Mouse (Mus musculus) liver, embryonic 12.5 days (tissue): ENCODE measurements around the gene Unc45b. TPM values are rescaled to one million over a fixed set of nuclear protein-coding genes. Genes with fewer than 3 reads are reported as not detected.
"Not testable (repeated sequence)": the region's sequence is repeated elsewhere in the genome, so short reads cannot be mapped to it uniquely, and the experiment has no call there.

Experiments
- ATAC-seq: fragments of 200-750 bp; cut with Nextera tagmentation; 2 replicates; pipeline ENCODE4 v1.8.0; 2017; ENCODE audit warnings: moderate number of reproducible peaks, mild to moderate bottlenecking, moderate library complexity
- H3K27ac ChIP-seq: fragments of 300-500 bp; sonication (generic); 2 replicates; pipeline ENCODE4 v1.5.1; 2016; ENCODE audit warnings: mild to moderate bottlenecking
- H3K27me3 ChIP-seq: fragments of 300-500 bp; sonication (generic); replicated peaks from 2 replicates; pipeline ENCODE4 v1.6.1; 2016; ENCODE audit warnings: mild to moderate bottlenecking, moderate library complexity
- H3K36me3 ChIP-seq: fragments of 300-500 bp; sonication (generic); 2 replicates; pipeline ENCODE4 v1.6.1; 2016; ENCODE audit warnings: mild to moderate bottlenecking, moderate library complexity
- H3K4me1 ChIP-seq: fragments of 300-500 bp; sonication (generic); 2 replicates; pipeline ENCODE4 v1.6.1; 2016
- H3K4me2 ChIP-seq: fragments of 300-500 bp; sonication (generic); 2 replicates; pipeline ENCODE4 v1.6.1; 2016; ENCODE audit warnings: mild to moderate bottlenecking, moderate library complexity
- H3K4me3 ChIP-seq: fragments of 300-500 bp; sonication (generic); 2 replicates; pipeline ENCODE4 v1.5.1; 2016; ENCODE audit warnings: mild to moderate bottlenecking, moderate library complexity
- H3K9ac ChIP-seq: fragments of 300-500 bp; sonication (generic); 2 replicates; pipeline ENCODE4 v1.6.1; 2016; ENCODE audit warnings: mild to moderate bottlenecking, moderate library complexity
- H3K9me3 ChIP-seq: fragments of 300-500 bp; sonication (generic); replicated peaks from 2 replicates; pipeline ENCODE4 v1.6.1; 2016; ENCODE audit warnings: mild to moderate bottlenecking, moderate library complexity
- WGBS: fragments of 180-500 bp; shearing (Covaris S2); methylation state at CpG from one replicate; pipeline ENCODE4 v1.1.7; 2016; ENCODE audit not compliant: insufficient replicate concordance; 5-methylcytosine and 5-hydroxymethylcytosine counted together
- polyA plus RNA-seq: library from polyadenylated mRNA; unstranded; fragments of >200 nt; fragmentation: Nextera tagmentation; extraction: Ambion mirVana; gene quantifications from 2 replicates; pipeline ENCODE4 v1.2.1, GENCODE M21; 2016

Unc45b gene
- polyA plus RNA-seq, 1 experiment from 2014 or later, result 1.1 TPM

GRCm38 (mm10) chr11:82951865-82952611 lies 41.7 kb downstream of the Unc45b start:
- H3K4me2 ChIP-seq, result peak overlapping the region; percentile 47
- no peaks in the 10 kb centered on the region for H3K36me3 ChIP-seq
- H3K27ac ChIP-seq, result no peak overlapping the region
- peak overlapping the region; percentile 16; the same call in 1 of the 2 replicates for H3K4me3 ChIP-seq
- 3% methylated on average over 28 of the region's 28 CpGs for WGBS
- ATAC-seq, result no peak
- H3K9ac ChIP-seq, result no peak overlapping the region
- no peaks in the 10 kb centered on the region for H3K9me3 ChIP-seq
- peaks cover 12% of the 10 kb centered on the region for H3K4me1 ChIP-seq
- H3K27me3 ChIP-seq, result peaks cover 81% of the 10 kb centered on the region

- H3K4me1 ChIP-seq, result peaks cover 12% of the 10 kb centered on the region
- no peaks in the 10 kb centered on the region for H3K9me3 ChIP-seq
- no peak overlapping the region for H3K9ac ChIP-seq
- WGBS, result 27% methylated on average over 9 of the region's 9 CpGs
- H3K36me3 ChIP-seq, result no peaks in the 10 kb centered on the region
- ATAC-seq, result no peak
- no peak overlapping the region for H3K27ac ChIP-seq
- peaks cover 89% of the 10 kb centered on the region for H3K27me3 ChIP-seq
- H3K4me3 ChIP-seq, result no peak overlapping the region
- peak overlapping the region; percentile 47 for H3K4me2 ChIP-seq
Observed at GRCm38 (mm10) chr11:82952612-82953542, 42.5 kb downstream of the Unc45b start.

GRCm38 (mm10) chr11:82954631-82955030 lies 44.3 kb downstream of the Unc45b start:
- no peak overlapping the region for H3K27ac ChIP-seq
- H3K36me3 ChIP-seq, result no peaks in the 10 kb centered on the region
- no peaks in the 10 kb centered on the region for H3K9me3 ChIP-seq
- peaks cover 85% of the 10 kb centered on the region for H3K27me3 ChIP-seq
- H3K4me3 ChIP-seq, result no peak overlapping the region
- H3K9ac ChIP-seq, result no peak overlapping the region
- WGBS, result 58% methylated on average over 6 of the region's 6 CpGs
- ATAC-seq, result no peak
- H3K4me2 ChIP-seq, result no peak overlapping the region
- H3K4me1 ChIP-seq, result peaks cover 12% of the 10 kb centered on the region

- Histone ChIP-seq H3K4me2 (no peak overlapping the region), H3K4me1 (peaks cover 5% of the 10 kb centered on the region), H3K9me3 (no peaks in the 10 kb centered on the region), H3K9ac (no peak overlapping the region), H3K27me3 (peaks cover 74% of the 10 kb centered on the region), H3K36me3 (no peaks in the 10 kb centered on the region), H3K4me3 (no peak overlapping the region), H3K27ac (no peak overlapping the region)
- WGBS, result 45% methylated on average over 10 of the region's 10 CpGs
- no peak for ATAC-seq
Observed at GRCm38 (mm10) chr11:82956925-82957324, 46.6 kb downstream of the Unc45b start.

- H3K4me2 ChIP-seq, result no peak overlapping the region
- 7% methylated on average over 4 of the region's 4 CpGs for WGBS
Observed at GRCm38 (mm10) chr11:82959613-82960012, 49.3 kb downstream of the Unc45b start.

GRCm38 (mm10) chr11:82961743-82962142 lies 51.4 kb downstream of the Unc45b start:
- Histone ChIP-seq H3K4me2 (no peak overlapping the region), H3K9ac (no peak overlapping the region), H3K27me3 (peaks cover 36% of the 10 kb centered on the region), H3K27ac (no peak overlapping the region), H3K9me3 (no peaks in the 10 kb centered on the region), H3K4me1 (no peaks in the 10 kb centered on the region), H3K4me3 (no peak overlapping the region), H3K36me3 (no peaks in the 10 kb centered on the region)
- ATAC-seq, result no peak
- WGBS, result 59% methylated on average over 2 of the region's 2 CpGs

More at GRCm38 (mm10) chr11:82959613-82960012, 49.3 kb downstream of the Unc45b start:
- no peaks in the 10 kb centered on the region for H3K4me1 ChIP-seq
- H3K36me3 ChIP-seq, result no peaks in the 10 kb centered on the region
- ATAC-seq, result no peak
- no peak overlapping the region for H3K4me3 ChIP-seq
- peaks cover 51% of the 10 kb centered on the region for H3K27me3 ChIP-seq
- no peak overlapping the region for H3K9ac ChIP-seq
- no peaks in the 10 kb centered on the region for H3K9me3 ChIP-seq
- no peak overlapping the region for H3K27ac ChIP-seq

GRCm38 (mm10) chr11:82962215-82962614 lies 51.9 kb downstream of the Unc45b start:
- no peak for ATAC-seq
- 61% methylated on average over 8 of the region's 8 CpGs for WGBS
- Histone ChIP-seq H3K9me3 (no peaks in the 10 kb centered on the region), H3K9ac (no peak overlapping the region), H3K36me3 (no peaks in the 10 kb centered on the region), H3K27me3 (peaks cover 33% of the 10 kb centered on the region; the same call in 1 of the 2 replicates), H3K27ac (no peak overlapping the region), H3K4me3 (no peak overlapping the region), H3K4me2 (no peak overlapping the region), H3K4me1 (no peaks in the 10 kb centered on the region)

GRCm38 (mm10) chr11:82970712-82971589 lies 60.6 kb downstream of the Unc45b start:
- Histone ChIP-seq H3K36me3 (no peaks in the 10 kb centered on the region), H3K9me3 (no peaks in the 10 kb centered on the region), H3K27me3 (no peaks in the 10 kb centered on the region; the same call in 1 of the 2 replicates), H3K27ac (no peak overlapping the region), H3K4me2 (peak overlapping the region; percentile 40), H3K9ac (peak overlapping the region; percentile 12; the same call in 1 of the 2 replicates), H3K4me3 (no peak overlapping the region), H3K4me1 (peaks cover 10% of the 10 kb centered on the region)
- WGBS, result 12% methylated on average over 31 of the region's 31 CpGs
- ATAC-seq, result no peak

GRCm38 (mm10) chr11:82971590-82971974 lies 61.2 kb downstream of the Unc45b start:
- no peak overlapping the region for H3K4me2 ChIP-seq
- no peak overlapping the region for H3K4me3 ChIP-seq
- no peak overlapping the region for H3K27ac ChIP-seq
- H3K27me3 ChIP-seq, result no peaks in the 10 kb centered on the region; the same call in 1 of the 2 replicates
- 62% methylated on average over 11 of the region's 11 CpGs for WGBS
- no peaks in the 10 kb centered on the region for H3K9me3 ChIP-seq
- H3K36me3 ChIP-seq, result no peaks in the 10 kb centered on the region
- no peak for ATAC-seq
- H3K4me1 ChIP-seq, result peaks cover 10% of the 10 kb centered on the region
- no peak overlapping the region for H3K9ac ChIP-seq

GRCm38 (mm10) chr11:82973916-82974315 lies 63.6 kb downstream of the Unc45b start:
- H3K4me3 ChIP-seq, result no peak overlapping the region
- no peaks in the 10 kb centered on the region for H3K36me3 ChIP-seq
- no peaks in the 10 kb centered on the region for H3K9me3 ChIP-seq
- 19% methylated on average over 5 of the region's 5 CpGs for WGBS
- no peak overlapping the region for H3K4me2 ChIP-seq
- peaks cover 18% of the 10 kb centered on the region for H3K4me1 ChIP-seq
- no peak for ATAC-seq
- no peaks in the 10 kb centered on the region; the same call in 1 of the 2 replicates for H3K27me3 ChIP-seq
- no peak overlapping the region for H3K27ac ChIP-seq
- no peak overlapping the region for H3K9ac ChIP-seq

- not testable (repeated sequence) for H3K9me3 ChIP-seq, H3K27me3 ChIP-seq, H3K4me1 ChIP-seq, H3K4me2 ChIP-seq, H3K9ac ChIP-seq, ATAC-seq, H3K4me3 ChIP-seq, H3K27ac ChIP-seq
- 64% methylated on average over 2 of the region's 2 CpGs for WGBS
- peaks cover 49% of the 10 kb centered on the region for H3K36me3 ChIP-seq
Observed at GRCm38 (mm10) chr11:82982409-82982808, 72.1 kb downstream of the Unc45b start.
